24 mouse cellular contexts compared by ENCODE assay signal in the genomic region with DNA sequence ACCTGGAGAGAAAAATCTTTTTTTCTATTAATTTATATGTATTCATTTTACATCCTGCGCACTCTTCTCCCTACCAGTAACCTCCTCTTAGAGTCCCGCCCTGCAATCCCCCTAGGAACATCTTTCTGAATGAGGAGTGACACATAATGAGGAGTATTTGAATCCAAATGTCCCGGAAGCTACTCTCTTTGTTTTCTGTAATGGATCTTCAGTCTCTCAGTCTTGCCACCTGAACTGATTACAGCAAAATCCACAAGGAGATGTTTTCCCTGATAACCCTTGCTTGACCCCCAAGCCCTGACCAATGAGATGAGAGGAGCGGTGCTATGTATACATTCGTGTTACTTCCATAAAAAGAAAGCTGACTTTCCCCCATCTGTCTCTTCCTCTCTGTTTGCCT.
"Had no signal": no experiment of that assay in that cellular context is flagged by ENCODE, and none has a peak within 500 bp of the region (broad histone marks: within the 10 kb centered on the region; RNA-seq: fewer than 3 reads in every experiment).

No protein-coding gene starts in this region.

- H3K36me3 ChIP-seq: heart, embryonic 13.5 days; heart, embryonic 15.5 days; hindbrain, embryonic 13.5 days; hindbrain, embryonic 15.5 days; limb, embryonic 13.5 days; limb, embryonic 15.5 days; liver, embryonic 13.5 days; liver, embryonic 15.5 days had no signal

- H3K4me3 ChIP-seq: heart, adult 2 months; heart, embryonic 13.5 days; heart, embryonic 15.5 days; hindbrain, embryonic 13.5 days; hindbrain, embryonic 15.5 days; layer of hippocampus, adult 2 months; left cerebral cortex, adult 2 months; limb, embryonic 13.5 days; limb, embryonic 15.5 days; liver, embryonic 13.5 days; liver, embryonic 15.5 days had no signal

- H3K4me1 ChIP-seq: heart, embryonic 13.5 days; heart, embryonic 15.5 days; hindbrain, embryonic 13.5 days; hindbrain, embryonic 15.5 days; limb, embryonic 13.5 days; limb, embryonic 15.5 days; liver, embryonic 13.5 days; liver, embryonic 15.5 days had no signal

- DNase-seq: gastrocnemius, postnatal 14 days; gastrocnemius, postnatal 36 days; heart, adult 11 months; heart, adult 2 months; heart, postnatal 14 days; heart, postnatal 36 days; kidney, adult 11 months; kidney, adult 8-10 months; kidney, postnatal 10 days; kidney, postnatal 25 days; kidney, postnatal 4 days; left cerebral cortex, postnatal 4 days; liver, embryonic 13.5 days; liver, postnatal 0 days had no signal

- H3K9ac ChIP-seq: heart, embryonic 13.5 days; heart, embryonic 15.5 days; hindbrain, embryonic 13.5 days; hindbrain, embryonic 15.5 days; limb, embryonic 13.5 days; limb, embryonic 15.5 days; liver, embryonic 13.5 days; liver, embryonic 15.5 days; liver, postnatal 0 days had no signal

- H3K27ac ChIP-seq: heart, adult 2 months; heart, embryonic 13.5 days; heart, embryonic 15.5 days; hindbrain, embryonic 13.5 days; hindbrain, embryonic 15.5 days; hindbrain, postnatal 0 days; layer of hippocampus, adult 2 months; left cerebral cortex, adult 2 months; limb, embryonic 13.5 days; limb, embryonic 15.5 days; liver, embryonic 13.5 days; liver, embryonic 15.5 days had no signal

- H3K9me3 ChIP-seq: heart, embryonic 13.5 days; heart, embryonic 15.5 days; hindbrain, embryonic 13.5 days; hindbrain, embryonic 15.5 days; limb, embryonic 13.5 days; limb, embryonic 15.5 days; liver, embryonic 13.5 days; liver, embryonic 15.5 days had no signal
